Mouse (Mus musculus) layer of hippocampus, adult 18-20 months (tissue): ENCODE results near the gene Pla2g4f. TPM values are rescaled to one million over a fixed set of nuclear protein-coding genes. Genes with fewer than 3 reads are reported as not detected.

Source experiments
- DNase-seq, 2 experiments: peaks; one replicate each; pipeline ENCODE4 v3.0.0; 2022; ENCODE audit warnings: low spot score in 2 of 2
- total RNA-seq, 2 experiments: library from RNA; stranded (reverse); gene quantifications; 2 replicates each; pipeline ENCODE4 v1.2.3; 2021

Pla2g4f gene
- total RNA-seq, 2 experiments from 2014 or later: not detected

DNA sequence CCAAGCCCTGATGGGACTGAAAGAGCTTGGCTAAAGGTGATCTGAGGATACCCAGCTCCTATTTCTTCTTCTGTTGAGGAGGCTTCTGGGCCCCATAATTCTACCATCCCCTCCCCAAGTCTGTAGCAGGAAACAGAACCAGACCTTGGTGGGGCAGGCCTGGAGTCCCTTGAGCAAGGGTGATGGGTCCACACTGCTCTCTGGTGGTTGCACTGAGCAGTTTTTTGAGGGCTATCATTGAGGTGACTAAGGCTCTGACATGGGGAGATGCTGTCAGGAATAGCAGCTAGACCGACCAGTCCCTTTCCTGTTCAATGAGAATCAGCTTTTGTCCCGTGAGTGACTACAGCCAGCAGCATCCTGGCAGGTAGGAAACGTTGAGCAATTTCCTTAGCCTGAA lies 32.7 kb downstream of the Pla2g4f start:
- no peak for DNase-seq

DNA sequence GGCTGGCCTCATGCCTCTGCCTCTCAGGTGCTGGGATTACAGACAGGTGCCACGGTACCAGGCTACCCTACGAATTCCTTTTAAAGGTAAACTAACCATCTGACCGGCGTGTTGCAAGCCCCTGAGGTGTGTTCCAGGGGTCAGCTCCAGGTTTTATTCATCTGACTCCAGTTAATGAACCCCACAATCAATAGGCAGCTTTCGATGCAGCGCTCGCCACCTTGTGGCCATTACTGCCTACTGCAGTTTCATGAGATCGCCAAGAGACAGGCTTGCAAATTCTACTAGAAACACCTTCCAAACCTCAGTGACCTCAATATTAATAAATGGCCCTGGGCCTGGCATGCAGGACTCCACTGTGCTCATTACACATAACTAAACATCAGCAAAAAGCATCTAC lies 34.0 kb downstream of the Pla2g4f start:
- DNase-seq: peak; percentile 45 to 77

- DNase-seq: no peak
Observed at GRCm38 (mm10) chr2:120276951-120277350, 37.0 kb downstream of the Pla2g4f start.

GRCm38 (mm10) chr2:120268635-120269034 lies 45.3 kb downstream of the Pla2g4f start:
- no peak for DNase-seq

GRCm38 (mm10) chr2:120265523-120265922 lies 48.4 kb downstream of the Pla2g4f start:
- DNase-seq: no peak

GRCm38 (mm10) chr2:120264858-120265257 lies 49.1 kb downstream of the Pla2g4f start:
- DNase-seq: no peak

DNA sequence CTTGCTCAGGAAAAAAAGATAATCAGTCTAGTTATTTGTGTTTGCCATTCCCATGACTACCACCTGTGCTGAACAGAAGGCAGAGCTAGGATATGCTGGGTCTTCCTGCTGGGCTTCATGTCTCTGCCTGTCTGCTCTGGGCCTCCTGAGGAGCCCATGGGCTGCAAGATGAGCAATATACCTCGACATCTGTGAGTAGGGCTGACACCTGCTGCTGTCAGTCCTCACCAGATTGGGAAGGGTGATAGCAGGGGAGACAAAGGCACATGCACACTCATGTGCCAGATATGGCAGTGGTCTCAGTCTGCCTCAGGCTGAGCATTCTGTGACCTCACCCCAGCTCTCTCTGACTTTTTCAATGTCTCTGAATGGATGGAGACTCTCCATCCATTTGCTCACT lies 51.1 kb downstream of the Pla2g4f start:
- no peak for DNase-seq

DNA sequence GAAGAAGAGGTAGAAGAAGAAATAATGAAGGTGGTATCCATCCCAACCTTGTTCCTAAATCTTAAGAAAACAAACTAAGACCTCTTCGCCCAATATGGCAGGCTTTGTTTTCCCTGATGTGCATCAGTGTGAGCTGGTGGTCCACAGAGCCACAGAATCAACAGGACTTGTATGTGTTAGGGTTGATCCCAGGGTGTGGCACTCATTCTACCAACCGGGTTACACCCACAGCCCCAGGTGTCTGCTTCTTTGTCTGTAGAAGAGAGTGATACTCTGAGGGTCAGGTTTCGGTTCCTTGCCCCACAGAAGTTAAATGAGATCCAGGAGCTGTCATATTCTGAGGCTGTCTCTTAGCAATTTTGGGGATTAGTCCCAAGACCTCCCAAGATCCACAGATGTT lies 52.6 kb downstream of the Pla2g4f start:
- no peak for DNase-seq

DNA sequence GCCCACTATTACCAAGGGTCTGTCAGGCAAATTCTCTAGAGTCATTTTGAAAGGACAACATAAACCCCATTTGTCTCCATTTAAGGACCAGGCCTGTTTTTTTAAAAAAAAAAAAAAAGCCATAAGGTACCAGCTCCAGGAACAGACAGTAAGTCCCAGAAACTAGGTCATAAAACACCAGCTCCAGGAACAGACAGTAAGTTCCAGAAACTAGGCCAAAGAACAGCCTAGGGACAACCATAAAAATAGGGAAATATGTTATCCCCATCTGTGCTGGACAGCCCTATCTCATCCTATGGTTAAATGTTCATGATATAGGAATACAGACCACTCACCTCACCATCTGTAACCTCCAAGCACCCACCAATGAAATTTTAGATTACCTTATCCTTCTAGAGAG lies 57.7 kb downstream of the Pla2g4f start:
- no peak for DNase-seq

GRCm38 (mm10) chr2:120252644-120253043 lies 61.3 kb downstream of the Pla2g4f start:
- no peak for DNase-seq

Other genes with a start within 250 kb of the Pla2g4f start
- 1 to 10 TPM; 8.5 to 8.9 TPM for gene Ehd4, start 159.6 kb downstream of the Pla2g4f start, total RNA-seq
- gene Pla2g4e, start 68.8 kb downstream of the Pla2g4f start, total RNA-seq: 10 to 100 TPM in 1 of 2 experiments, 1 to 10 TPM in 1; 9.8 to 10.6 TPM
- not detected for gene Pla2g4d, start 25.0 kb downstream of the Pla2g4f start, total RNA-seq
- 10 to 100 TPM; 68.2 to 80.9 TPM for gene Vps39, start 39.0 kb upstream of the Pla2g4f start, total RNA-seq
- 10 to 100 TPM; 12.0 to 13.7 TPM for gene Ganc, start 89.7 kb upstream of the Pla2g4f start, total RNA-seq
- 10 to 100 TPM; 39.5 to 43.4 TPM for gene Tmem87a, start 89.9 kb upstream of the Pla2g4f start, total RNA-seq
- 10 to 100 TPM; 15.6 to 16.9 TPM for gene Capn3, start 141.9 kb upstream of the Pla2g4f start, total RNA-seq
- gene Zfp106, start 249.7 kb upstream of the Pla2g4f start, total RNA-seq: 100 to 1,000 TPM; 169 to 182 TPM